Mouse (Mus musculus) lung, postnatal 0 days (tissue): Measurements from ENCODE around the gene Hivep3. TPM values are rescaled to one million over a fixed set of nuclear protein-coding genes. Genes with fewer than 3 reads are reported as not detected.

Experiments
- ATAC-seq: fragments of 200-750 bp; cut with Nextera tagmentation; 2 replicates; pipeline ENCODE4 v1.8.0; 2017; ENCODE audit warnings: moderate library complexity
- DNase-seq: peaks from one replicate; pipeline ENCODE4 v3.0.0-alpha.2; 2016; ENCODE audit warnings: low spot score
- H3K27ac ChIP-seq: fragments of 300-500 bp; sonication (generic); 2 replicates; pipeline ENCODE4 v1.5.1; 2014; ENCODE audit warnings: antibody characterized with exemption, mild to moderate bottlenecking, low read length, mixed read lengths
- H3K27me3 ChIP-seq: fragments of 300-500 bp; sonication (generic); replicated peaks from 2 replicates; pipeline ENCODE4 v1.6.1; 2014; ENCODE audit warnings: low read length, mixed read lengths; ENCODE audit not compliant: insufficient read depth
- H3K36me3 ChIP-seq: fragments of 300-500 bp; sonication (generic); 2 replicates; pipeline ENCODE4 v1.6.1; 2014; ENCODE audit warnings: low read length, mixed read lengths; ENCODE audit not compliant: insufficient read depth
- H3K4me1 ChIP-seq: fragments of 300-500 bp; sonication (generic); 2 replicates; pipeline ENCODE4 v1.6.1; 2014; ENCODE audit warnings: antibody characterized with exemption, low read depth, low read length, mixed read lengths; ENCODE audit not compliant: insufficient read depth
- H3K4me2 ChIP-seq: fragments of 300-500 bp; sonication (generic); replicated peaks from 2 replicates; pipeline ENCODE4 v1.6.1; 2014; ENCODE audit warnings: low read depth, mild to moderate bottlenecking, low read length, moderate library complexity, mixed read lengths
- H3K4me3 ChIP-seq: fragments of 300-500 bp; sonication (generic); 2 replicates; pipeline ENCODE4 v1.5.1; 2014; ENCODE audit warnings: low read depth, low read length
- H3K9ac ChIP-seq: fragments of 300-500 bp; sonication (generic); replicated peaks from 2 replicates; pipeline ENCODE4 v1.6.1; 2014; ENCODE audit warnings: low read depth, mild to moderate bottlenecking
- H3K9me3 ChIP-seq: fragments of 300-500 bp; sonication (generic); 2 replicates; pipeline ENCODE4 v1.6.1; 2016; ENCODE audit warnings: low read length, mixed read lengths
- CTCF ChIP-seq: IDR thresholded peaks from 2 replicates; pipeline ENCODE4 v1.5.1; 2016; ENCODE audit warnings: antibody characterized with exemption, mild to moderate bottlenecking
- EP300 ChIP-seq: IDR thresholded peaks from 2 replicates; pipeline ENCODE4 v1.6.1; 2016; ENCODE audit warnings: antibody characterized with exemption, mild to moderate bottlenecking, control low read depth
- WGBS: fragments of 180-500 bp; shearing (Covaris S2); extraction: QIAGEN DNeasy Blood & Tissue Kit; methylation state at CpG from one replicate; pipeline ENCODE4 v1.1.7; 2014; 5-methylcytosine and 5-hydroxymethylcytosine counted together
- polyA plus RNA-seq: library from polyadenylated mRNA; unstranded; fragments of >200 nt; fragmentation: Nextera tagmentation; extraction: Ambion mirVana; gene quantifications from 2 replicates; pipeline ENCODE4 v1.2.1, GENCODE M21; 2015

The Hivep3 gene
- polyA plus RNA-seq, 1 experiment from 2014 or later: 30.7 TPM

DNA sequence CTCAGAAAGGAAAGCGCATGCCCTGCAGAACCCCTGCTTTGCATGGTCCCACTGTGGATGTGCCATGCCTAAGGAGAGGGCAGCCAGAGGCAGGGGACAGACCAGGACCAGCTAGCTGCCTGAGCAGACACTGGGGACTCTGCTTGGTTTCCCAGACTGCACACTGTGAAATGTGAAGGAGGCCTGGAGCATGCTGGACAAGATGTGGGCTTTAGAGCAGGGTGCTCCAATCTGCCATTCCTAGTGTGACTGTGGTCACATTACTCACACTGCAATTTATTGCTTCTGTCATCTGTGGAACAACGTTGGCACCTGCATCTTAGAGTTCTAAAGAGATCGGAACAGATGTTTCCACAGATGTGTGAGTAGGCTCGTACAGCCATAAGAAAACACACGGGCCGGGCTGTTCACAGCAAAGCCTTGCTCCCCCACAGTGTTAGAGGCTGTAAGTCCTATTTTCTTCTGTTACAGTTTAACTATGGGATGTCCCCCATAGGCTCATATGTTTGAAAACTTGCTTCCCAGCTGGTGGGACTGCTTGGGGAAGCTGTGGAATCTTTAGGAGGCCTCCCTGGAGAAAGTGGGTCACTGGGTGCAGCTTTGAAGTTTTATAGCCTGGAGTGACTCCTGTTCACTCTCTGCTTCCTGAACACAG lies 154.1 kb downstream of the Hivep3 start:
- no peaks in the 10 kb centered on the region for H3K4me1 ChIP-seq
- no peak overlapping the region for H3K27ac ChIP-seq
- ATAC-seq (no peak), DNase-seq (no peak)
- H3K4me2 ChIP-seq: no peak overlapping the region
- H3K9me3 ChIP-seq: no peaks in the 10 kb centered on the region
- TF ChIP-seq CTCF (no peak), EP300 (no peak)
- H3K9ac ChIP-seq: no peak overlapping the region
- H3K36me3 ChIP-seq: no peaks in the 10 kb centered on the region
- no peak overlapping the region for H3K4me3 ChIP-seq
- no peaks in the 10 kb centered on the region for H3K27me3 ChIP-seq
- 74% methylated on average over 6 of the region's 6 CpGs for WGBS

DNA sequence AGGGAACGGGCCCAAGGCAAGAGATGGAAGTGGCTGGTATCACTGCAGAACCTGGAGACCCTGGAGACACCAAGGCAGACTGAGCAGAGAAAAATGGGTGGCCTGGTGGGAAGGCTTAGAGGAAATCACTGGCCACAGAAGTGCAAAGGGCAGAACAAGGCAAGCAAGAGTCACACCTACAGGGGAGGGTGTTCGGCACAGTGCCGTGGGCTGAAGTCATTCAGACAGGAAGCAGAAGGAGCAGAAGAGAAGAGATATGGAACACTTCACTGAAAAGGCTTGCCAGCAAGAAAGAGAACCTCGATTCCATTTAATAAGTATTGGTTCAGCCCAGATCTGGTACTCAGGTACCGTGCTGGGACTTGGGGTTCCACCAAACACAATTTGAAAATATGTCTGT lies 156.2 kb downstream of the Hivep3 start:
- H3K4me2 ChIP-seq: no peak overlapping the region
- no peak overlapping the region for H3K9ac ChIP-seq
- no peak overlapping the region for H3K4me3 ChIP-seq
- no peak for ATAC-seq
- no peaks in the 10 kb centered on the region for H3K4me1 ChIP-seq
- no peaks in the 10 kb centered on the region for H3K9me3 ChIP-seq
- H3K27me3 ChIP-seq: no peaks in the 10 kb centered on the region
- 60% methylated on average over 5 of the region's 5 CpGs for WGBS
- H3K36me3 ChIP-seq: no peaks in the 10 kb centered on the region
- DNase-seq: no peak
- no peak overlapping the region for H3K27ac ChIP-seq
- TF ChIP-seq CTCF (no peak), EP300 (no peak)

DNA sequence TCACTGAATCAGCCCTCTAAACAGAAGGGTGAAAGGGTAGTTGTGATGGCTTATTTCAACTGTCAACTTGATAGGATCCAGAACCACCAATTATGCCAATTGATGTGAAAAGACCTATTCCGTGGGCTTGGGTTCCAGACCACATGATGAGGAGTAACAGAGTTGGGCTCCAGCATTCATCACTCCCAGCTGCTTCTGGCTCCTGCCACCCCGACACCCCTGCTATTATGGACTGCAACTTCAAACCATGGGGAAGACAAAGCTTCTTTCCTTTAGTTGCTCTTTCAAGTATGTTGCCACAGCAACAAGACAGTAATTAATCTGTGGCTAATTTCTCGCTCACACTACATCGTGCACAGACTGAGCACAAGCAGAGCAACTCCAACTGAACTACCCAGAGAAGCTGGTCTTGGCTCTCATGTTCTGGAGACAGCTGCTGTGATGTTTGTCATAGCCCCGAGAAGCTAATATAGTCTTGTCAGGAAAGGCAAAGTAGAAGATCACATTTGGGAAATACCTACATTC lies 159.7 kb downstream of the Hivep3 start:
- DNase-seq (no peak), ATAC-seq (peak; percentile 33; the same call in 1 of the 2 replicates)
- Histone ChIP-seq H3K4me3 (no peak overlapping the region), H3K9ac (no peak overlapping the region), H3K4me1 (no peaks in the 10 kb centered on the region), H3K36me3 (no peaks in the 10 kb centered on the region), H3K27ac (no peak overlapping the region), H3K4me2 (no peak overlapping the region), H3K9me3 (no peaks in the 10 kb centered on the region), H3K27me3 (no peaks in the 10 kb centered on the region)
- TF ChIP-seq EP300 (no peak), CTCF (no peak)
- WGBS: 62% methylated on average over 5 of the region's 5 CpGs

DNA sequence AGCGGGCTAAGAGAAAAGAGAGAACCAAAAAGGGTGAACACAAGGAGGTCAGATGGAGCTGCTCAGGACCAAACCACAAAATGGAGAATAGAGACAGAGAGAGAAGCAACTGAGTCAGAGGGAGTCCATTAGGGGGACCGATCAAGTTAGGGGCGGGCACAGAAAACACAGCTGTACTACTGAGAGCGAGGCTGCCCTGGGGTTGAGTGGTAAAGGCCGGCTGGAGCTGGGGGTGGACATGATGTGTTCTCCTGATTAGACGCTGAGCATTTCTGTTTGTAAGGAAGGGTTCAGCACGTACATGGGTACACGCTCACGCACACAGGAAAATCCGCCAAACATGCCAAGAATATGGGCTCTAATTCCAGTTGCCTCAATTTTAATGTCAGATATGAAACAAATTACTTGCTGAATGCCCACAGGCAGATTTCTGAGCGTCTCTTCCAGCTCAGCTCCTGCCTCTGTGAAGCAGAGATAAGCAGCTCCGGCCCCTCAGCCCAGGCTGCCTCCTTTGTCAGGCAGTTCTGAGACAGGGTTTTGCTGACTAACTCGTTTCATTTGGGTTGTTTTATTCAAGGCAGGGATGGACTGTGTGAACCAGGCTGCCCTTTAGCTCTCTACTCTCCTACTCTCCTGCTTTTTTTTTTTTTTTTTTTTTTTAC lies 161.3 kb downstream of the Hivep3 start:
- no peak overlapping the region for H3K4me3 ChIP-seq
- H3K4me1 ChIP-seq: no peaks in the 10 kb centered on the region
- H3K9ac ChIP-seq: no peak overlapping the region
- TF ChIP-seq EP300: no peak
- no peak for TF ChIP-seq CTCF
- no peak for DNase-seq
- no peaks in the 10 kb centered on the region for H3K36me3 ChIP-seq
- no peak; the same call in 1 of the 2 replicates for ATAC-seq
- H3K9me3 ChIP-seq: no peaks in the 10 kb centered on the region
- H3K4me2 ChIP-seq: no peak overlapping the region
- peak overlapping the region; percentile 43; the same call in 1 of the 2 replicates for H3K27ac ChIP-seq
- no peaks in the 10 kb centered on the region for H3K27me3 ChIP-seq
- 50% methylated on average over 13 of the region's 13 CpGs for WGBS

DNA sequence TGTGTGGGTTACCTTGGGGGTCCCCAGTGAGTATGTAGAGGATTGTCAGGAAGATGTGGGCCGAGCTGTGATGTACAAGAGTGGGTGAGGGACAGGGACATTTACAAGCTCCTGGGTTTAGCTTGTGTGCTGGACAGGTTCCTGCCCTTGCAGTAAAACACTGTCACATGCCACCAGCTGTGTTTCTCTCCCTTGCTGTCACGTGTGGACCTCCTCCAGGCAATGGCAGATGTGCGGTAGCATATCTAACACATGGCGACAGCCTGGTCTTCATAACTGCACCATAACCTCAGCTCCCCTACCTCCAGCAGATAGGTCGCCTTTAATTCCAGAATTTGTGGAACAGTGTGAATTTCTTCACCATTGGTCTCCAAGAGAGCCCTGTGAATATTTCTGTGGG lies 161.9 kb downstream of the Hivep3 start:
- Histone ChIP-seq H3K27me3 (no peaks in the 10 kb centered on the region), H3K4me2 (no peak overlapping the region), H3K36me3 (no peaks in the 10 kb centered on the region), H3K9ac (no peak overlapping the region), H3K9me3 (no peaks in the 10 kb centered on the region), H3K4me1 (no peaks in the 10 kb centered on the region), H3K27ac (0 out of 2 replicates have a peak overlapping the region, but pooled peaks have one; percentile 43), H3K4me3 (no peak overlapping the region)
- ATAC-seq: no peak; the same call in 1 of the 2 replicates
- DNase-seq: no peak
- TF ChIP-seq EP300 (no peak), CTCF (no peak)
- WGBS: 62% methylated on average over 5 of the region's 5 CpGs

DNA sequence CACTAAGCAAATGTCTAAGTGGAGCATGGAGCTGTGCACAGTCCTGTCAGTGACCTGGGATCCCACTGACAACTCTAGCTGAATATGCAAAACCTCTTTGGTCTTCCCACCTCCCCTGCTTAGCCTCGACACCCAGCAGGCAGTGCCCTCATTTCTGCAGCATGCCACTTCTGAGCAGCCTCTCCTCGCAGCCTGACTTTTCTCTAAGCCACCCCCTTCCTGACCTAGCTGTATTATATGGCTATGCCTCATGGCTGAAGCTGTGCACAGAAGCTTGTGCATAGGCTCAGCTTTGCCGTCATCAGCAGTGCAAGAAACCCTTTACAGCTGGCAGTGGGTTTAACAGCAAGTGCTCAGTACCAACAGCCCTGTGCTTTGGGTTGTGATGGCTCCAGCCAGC lies 163.0 kb downstream of the Hivep3 start:
- Histone ChIP-seq H3K9me3 (no peaks in the 10 kb centered on the region), H3K4me3 (no peak overlapping the region), H3K4me1 (no peaks in the 10 kb centered on the region)

More for the DNA sequence above, 163.0 kb downstream of the Hivep3 start:
- no peak for DNase-seq
- WGBS: 60% methylated on average over 3 of the region's 3 CpGs
- ATAC-seq: no peak
- no peak overlapping the region for H3K27ac ChIP-seq
- no peak overlapping the region for H3K9ac ChIP-seq
- H3K36me3 ChIP-seq: no peaks in the 10 kb centered on the region
- TF ChIP-seq CTCF (no peak), EP300 (no peak)
- H3K27me3 ChIP-seq: no peaks in the 10 kb centered on the region
- no peak overlapping the region for H3K4me2 ChIP-seq
